Mouse (Mus musculus): ENCODE data around the gene Itga3.

Itga3 gene

GRCm38 (mm10) chr11:94996101-94996500, 80.5 kb downstream of the Itga3 start:
- TF ChIP-seq GATA4 (IDR thresholded peaks at IDR 0.05; ENCODE audit: insufficient replicate concordance, low read length): no peak

DNA sequence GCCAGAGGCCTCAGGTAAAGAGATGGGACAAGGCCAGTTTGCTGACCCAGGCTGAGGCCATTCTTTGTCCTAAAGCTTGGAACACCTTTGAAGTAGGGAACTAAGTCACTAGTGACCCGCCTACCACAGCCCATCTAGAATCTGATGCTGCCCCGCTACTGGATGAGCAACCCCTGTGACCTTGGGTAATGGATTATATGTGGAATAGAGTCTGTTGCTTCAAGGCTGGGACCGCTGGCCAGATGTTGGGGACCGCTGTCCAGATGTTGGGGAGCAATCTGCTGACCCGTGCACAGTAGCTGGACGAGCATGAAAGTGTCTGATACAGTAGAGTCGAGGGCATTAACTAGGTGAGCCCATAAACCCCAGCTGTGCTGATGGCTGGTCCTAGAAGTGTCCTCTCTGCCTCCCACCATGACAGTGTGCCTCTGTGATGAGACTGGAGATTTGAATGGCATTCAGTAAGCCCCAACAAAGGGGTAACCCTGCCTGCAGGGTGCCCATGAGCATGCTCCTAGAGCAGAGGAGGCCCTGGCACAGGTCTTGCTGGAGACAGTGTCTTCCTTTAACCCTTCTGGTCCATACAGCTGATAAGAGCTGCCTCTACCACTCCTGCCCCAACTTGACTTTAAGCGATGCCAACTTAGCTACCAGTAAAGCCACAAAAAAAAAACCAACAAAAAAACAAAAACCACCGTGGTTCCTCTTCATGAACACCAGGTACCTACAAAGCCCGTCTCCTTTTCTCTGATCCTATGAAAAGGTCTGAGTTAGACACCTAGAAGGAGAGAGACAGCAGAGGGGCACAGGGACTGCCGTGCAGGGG, 81.4 kb downstream of the Itga3 start:
- no peak for TF ChIP-seq GATA4 (IDR thresholded peaks at IDR 0.05; ENCODE audit: insufficient replicate concordance, low read length)

All from liver, adult (tissue).